ENCODE assay signal across 20 mouse cellular contexts in the genomic region with DNA sequence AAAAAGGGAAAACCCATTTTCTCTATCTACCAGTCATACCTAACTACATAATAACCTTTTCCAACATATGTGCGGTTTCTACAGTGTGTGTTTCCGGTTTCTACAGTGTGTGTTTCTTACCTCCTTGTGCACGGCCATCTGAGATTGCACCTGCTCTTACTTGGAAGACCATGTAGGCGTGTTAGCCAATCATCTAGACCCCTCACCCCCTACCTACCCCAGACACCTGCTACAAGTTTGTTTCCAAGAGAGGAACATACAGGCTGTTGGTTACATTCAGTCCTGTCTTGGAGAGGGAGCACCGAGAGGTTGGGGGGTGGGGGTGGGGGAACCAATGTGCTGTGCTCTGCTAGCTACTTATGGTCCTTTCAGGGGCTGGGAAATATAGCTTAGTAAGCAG. TPM values are rescaled to one million over a fixed set of nuclear protein-coding genes. Genes with fewer than 3 reads are reported as not detected.
DNase-seq lines count a peak whose midpoint lies in the region; ATAC-seq and TF ChIP-seq lines count a peak whose summit lies in the region.
"Had no signal": no experiment of that assay in that cellular context is flagged by ENCODE, and none has a peak within 500 bp of the region (broad histone marks: within the 10 kb centered on the region; RNA-seq: fewer than 3 reads in every experiment).

No protein-coding gene starts in this region.

- no peak for TF ChIP-seq CTCF in lung, postnatal 0 days (IDR thresholded peaks at IDR 0.05)

- WGBS in hindbrain, embryonic 15.5 days = 89% methylated on average over 5 of the region's 5 CpGs
- WGBS in hindbrain, embryonic 13.5 days = 84% methylated on average over 5 of the region's 5 CpGs
- 60% methylated on average over 5 of the region's 5 CpGs for WGBS in lung, embryonic 16.5 days
- WGBS in lung, postnatal 0 days = 60% methylated on average over 5 of the region's 5 CpGs
- 81% methylated on average over 5 of the region's 5 CpGs for WGBS in embryonic facial prominence, embryonic 10.5 days
- 56% methylated on average over 5 of the region's 5 CpGs for WGBS in embryonic facial prominence, embryonic 15.5 days

- TF ChIP-seq EP300 in lung, postnatal 0 days (IDR thresholded peaks at IDR 0.05) = no peak

- peak overlapping the region; percentile 98; the same call in 1 of the 2 replicates for H3K4me2 ChIP-seq in hindbrain, embryonic 15.5 days
- no peak overlapping the region for H3K4me2 ChIP-seq in hindbrain, embryonic 13.5 days
- H3K4me2 ChIP-seq in lung, embryonic 16.5 days (ENCODE audit: low read depth, low read length) = peak overlapping the region; percentile 85; the same call in 1 of the 2 replicates
- H3K4me2 ChIP-seq in lung, postnatal 0 days (replicated peaks; ENCODE audit: low read depth, low read length) = no peak overlapping the region
- no peak overlapping the region for H3K4me2 ChIP-seq in embryonic facial prominence, embryonic 15.5 days (replicated peaks)
- H3K4me2 ChIP-seq: intestine, embryonic 15.5 days had no signal

- peaks cover 33% of the 10 kb centered on the region for H3K4me1 ChIP-seq in hindbrain, embryonic 15.5 days (replicated peaks)
- peaks cover 35% of the 10 kb centered on the region for H3K4me1 ChIP-seq in hindbrain, embryonic 13.5 days (replicated peaks)
- H3K4me1 ChIP-seq in lung, embryonic 16.5 days (replicated peaks; ENCODE audit: control insufficient read depth, insufficient read depth, low read length) = no peaks in the 10 kb centered on the region; the same call in none of the 2 replicates
- H3K4me1 ChIP-seq in lung, postnatal 0 days (ENCODE audit: insufficient read depth, low read depth, low read length) = no peaks in the 10 kb centered on the region; the same call in 1 of the 2 replicates
- peaks cover 29% of the 10 kb centered on the region for H3K4me1 ChIP-seq in embryonic facial prominence, embryonic 10.5 days
- H3K4me1 ChIP-seq in embryonic facial prominence, embryonic 15.5 days = peaks cover 24% of the 10 kb centered on the region

- H3K27me3 ChIP-seq in hindbrain, embryonic 15.5 days = peaks cover 8% of the 10 kb centered on the region
- peaks cover 42% of the 10 kb centered on the region for H3K27me3 ChIP-seq in hindbrain, embryonic 13.5 days
- H3K27me3 ChIP-seq in lung, embryonic 16.5 days (ENCODE audit: control insufficient read depth, insufficient read depth, low read depth, low read length) = peaks cover 37% of the 10 kb centered on the region
- H3K27me3 ChIP-seq in lung, postnatal 0 days (replicated peaks; ENCODE audit: insufficient read depth, low read length) = peaks cover 8% of the 10 kb centered on the region; the same call in 1 of the 2 replicates
- peaks cover 54% of the 10 kb centered on the region for H3K27me3 ChIP-seq in embryonic facial prominence, embryonic 10.5 days (replicated peaks; ENCODE audit: low read depth, poor library complexity, severe bottlenecking)
- peaks cover 44% of the 10 kb centered on the region for H3K27me3 ChIP-seq in embryonic facial prominence, embryonic 15.5 days
- H3K27me3 ChIP-seq: Patski had no signal

- H3K9me3 ChIP-seq in hindbrain, embryonic 15.5 days = no peaks in the 10 kb centered on the region
- H3K9me3 ChIP-seq in hindbrain, embryonic 13.5 days = peaks cover 6% of the 10 kb centered on the region; the same call in 1 of the 2 replicates
- peaks cover 3% of the 10 kb centered on the region; the same call in 1 of the 2 replicates for H3K9me3 ChIP-seq in lung, embryonic 16.5 days (ENCODE audit: control insufficient read depth, low read length)
- H3K9me3 ChIP-seq in lung, postnatal 0 days (ENCODE audit: low read length) = no peaks in the 10 kb centered on the region
- H3K9me3 ChIP-seq in embryonic facial prominence, embryonic 10.5 days = peaks cover 4% of the 10 kb centered on the region; the same call in 1 of the 2 replicates
- no peaks in the 10 kb centered on the region; the same call in 1 of the 2 replicates for H3K9me3 ChIP-seq in embryonic facial prominence, embryonic 15.5 days (replicated peaks)
- H3K9me3 ChIP-seq: intestine, embryonic 15.5 days had no signal

- H3K9ac ChIP-seq in hindbrain, embryonic 15.5 days = no peak overlapping the region
- no peak overlapping the region for H3K9ac ChIP-seq in hindbrain, embryonic 13.5 days
- no peak overlapping the region for H3K9ac ChIP-seq in lung, embryonic 16.5 days (ENCODE audit: low read length)
- H3K9ac ChIP-seq in lung, postnatal 0 days (replicated peaks; ENCODE audit: low read depth) = no peak overlapping the region
- H3K9ac ChIP-seq in embryonic facial prominence, embryonic 15.5 days = no peak overlapping the region
- H3K9ac ChIP-seq: intestine, embryonic 15.5 days; liver, postnatal 0 days; neural tube, embryonic 13.5 days had no signal

- DNase-seq in lung, postnatal 0 days (ENCODE audit: low spot score) = no peak
- DNase-seq in embryonic facial prominence, embryonic 10.5 days (ENCODE audit: low spot score) = no peak
- DNase-seq in urinary bladder, adult 2 months (ENCODE audit: low spot score) = no peak
- DNase-seq in spleen, postnatal 10 days (ENCODE audit: low spot score in 2 of 2) = no peak
- DNase-seq: adrenal gland, postnatal 14 days; gastrocnemius, postnatal 25 days; kidney, postnatal 14 days; layer of hippocampus, adult 9-11 months; liver; liver, postnatal 0 days; right cerebral cortex, postnatal 4 days; thymus, postnatal 4 days had no signal

- no peak overlapping the region for H3K4me3 ChIP-seq in hindbrain, embryonic 15.5 days
- H3K4me3 ChIP-seq in hindbrain, embryonic 13.5 days = no peak overlapping the region
- H3K4me3 ChIP-seq in lung, embryonic 16.5 days (ENCODE audit: low read length) = peak overlapping the region; percentile 57
- no peak overlapping the region for H3K4me3 ChIP-seq in lung, postnatal 0 days (ENCODE audit: low read depth, low read length)
- 0 out of 2 replicates have a peak overlapping the region, but pooled peaks have one; percentile 78 for H3K4me3 ChIP-seq in embryonic facial prominence, embryonic 10.5 days
- H3K4me3 ChIP-seq in embryonic facial prominence, embryonic 15.5 days (replicated peaks) = 0 out of 2 replicates have a peak overlapping the region, but pooled peaks have one; percentile 52
- H3K4me3 ChIP-seq: intestine, embryonic 15.5 days had no signal

- no peak overlapping the region for H3K27ac ChIP-seq in hindbrain, embryonic 15.5 days (replicated peaks)
- H3K27ac ChIP-seq in hindbrain, embryonic 13.5 days = no peak overlapping the region
- H3K27ac ChIP-seq in lung, embryonic 16.5 days (ENCODE audit: low read length) = no peak overlapping the region
- H3K27ac ChIP-seq in lung, postnatal 0 days (ENCODE audit: low read length) = no peak overlapping the region
- no peak overlapping the region for H3K27ac ChIP-seq in embryonic facial prominence, embryonic 10.5 days (replicated peaks)
- H3K27ac ChIP-seq in embryonic facial prominence, embryonic 15.5 days (replicated peaks) = no peak overlapping the region
- H3K27ac ChIP-seq: intestine, embryonic 15.5 days; neural tube, embryonic 13.5 days had no signal

- no peaks in the 10 kb centered on the region for H3K36me3 ChIP-seq in hindbrain, embryonic 15.5 days
- no peaks in the 10 kb centered on the region for H3K36me3 ChIP-seq in hindbrain, embryonic 13.5 days
- no peaks in the 10 kb centered on the region for H3K36me3 ChIP-seq in lung, embryonic 16.5 days (ENCODE audit: control insufficient read depth, insufficient read depth, low read length)
- no peaks in the 10 kb centered on the region for H3K36me3 ChIP-seq in lung, postnatal 0 days (ENCODE audit: insufficient read depth, low read length)
- H3K36me3 ChIP-seq in embryonic facial prominence, embryonic 10.5 days (replicated peaks) = no peaks in the 10 kb centered on the region
- H3K36me3 ChIP-seq in embryonic facial prominence, embryonic 15.5 days = no peaks in the 10 kb centered on the region
- H3K36me3 ChIP-seq: intestine, embryonic 15.5 days; neural tube, embryonic 13.5 days had no signal

- no peak for ATAC-seq in hindbrain, embryonic 15.5 days (ENCODE audit: low FRiP score, low read depth)
- ATAC-seq in hindbrain, embryonic 13.5 days (ENCODE audit: low FRiP score) = no peak
- ATAC-seq in lung, embryonic 16.5 days (ENCODE audit: low read depth) = no peak
- ATAC-seq in lung, postnatal 0 days = no peak
- ATAC-seq in embryonic facial prominence, embryonic 15.5 days (ENCODE audit: insufficient number of reproducible peaks, low FRiP score, low TSS enrichment, low read depth) = no peak
- ATAC-seq: activated CD4-positive, CD25-positive, alpha-beta regulatory T cell, adult 4 months; intestine, embryonic 15.5 days; liver, postnatal 0 days; Patski had no signal

RNA-seq across cellular contexts. Expression of a gene that starts 1.9 kb away (rescaled TPM):
- 2.3 and 2.8 TPM in 2 replicates for polyA plus RNA-seq in hindbrain, embryonic 15.5 days (2015; fragmentation: Nextera tagmentation; extraction: Ambion mirVana)
- polyA plus RNA-seq in hindbrain, embryonic 13.5 days (2015; fragmentation: Nextera tagmentation; extraction: Ambion mirVana) = 1.5 and 1.7 TPM in 2 replicates
- 8.4 and 9.0 TPM in 2 replicates for polyA plus RNA-seq in lung, embryonic 16.5 days (2015; fragmentation: Nextera tagmentation; extraction: Ambion mirVana)
- polyA plus RNA-seq in lung, postnatal 0 days (2015; fragmentation: Nextera tagmentation; extraction: Ambion mirVana) = 0.20 and 0.23 TPM in 2 replicates
- polyA plus RNA-seq in embryonic facial prominence, embryonic 10.5 days (2016; fragmentation: Nextera tagmentation; extraction: Ambion mirVana) = 3.7 and 4.6 TPM in 2 replicates
- polyA plus RNA-seq in embryonic facial prominence, embryonic 15.5 days (2015; fragmentation: Nextera tagmentation; extraction: Ambion mirVana) = 7.9 and 9.3 TPM in 2 replicates
- 0.25 and 0.43 TPM in 2 replicates for polyA plus RNA-seq in urinary bladder, adult 2 months (2012; rRNA removed)
- polyA plus RNA-seq: liver, postnatal 0 days; Patski had no signal

Comparison
In these comparisons a context has a peak if more than half of its experiments do, and no peak if none do; other contexts are left out.
1. H3K4me2 ChIP-seq: peak in hindbrain, embryonic 15.5 days (single experiment) and lung, embryonic 16.5 days (single experiment); none in hindbrain, embryonic 13.5 days (single experiment), lung, postnatal 0 days (single experiment) and embryonic facial prominence, embryonic 15.5 days (single experiment).
2. H3K4me3 ChIP-seq: peak in lung, embryonic 16.5 days (single experiment), embryonic facial prominence, embryonic 10.5 days (single experiment) and embryonic facial prominence, embryonic 15.5 days (single experiment); none in hindbrain, embryonic 15.5 days (single experiment), hindbrain, embryonic 13.5 days (single experiment) and lung, postnatal 0 days (single experiment).